Mouse (Mus musculus) midbrain, embryonic 16.5 days (tissue): ENCODE results near the gene Slc29a2. TPM values are rescaled to one million over a fixed set of nuclear protein-coding genes. Genes with fewer than 3 reads are reported as not detected.

Experiments
- ATAC-seq: fragments of 200-750 bp; cut with Nextera tagmentation; 2 replicates; pipeline ENCODE4 v1.8.0; 2017; ENCODE audit warnings: moderate TSS enrichment
- H3K27ac ChIP-seq: fragments of 300-500 bp; sonication (generic); 2 replicates; pipeline ENCODE4 v1.5.1; 2014; ENCODE audit warnings: mild to moderate bottlenecking, low read length, mixed read lengths
- H3K27me3 ChIP-seq: fragments of 300-500 bp; sonication (generic); 2 replicates; pipeline ENCODE4 v1.6.1; 2014; ENCODE audit warnings: low read depth, low read length, mixed read lengths; ENCODE audit not compliant: control insufficient read depth, insufficient read depth
- H3K36me3 ChIP-seq: fragments of 300-500 bp; sonication (generic); 2 replicates; pipeline ENCODE4 v1.6.1; 2014; ENCODE audit warnings: mild to moderate bottlenecking, low read length, moderate library complexity, mixed read lengths; ENCODE audit not compliant: control insufficient read depth, insufficient read depth
- H3K4me1 ChIP-seq: fragments of 300-500 bp; sonication (generic); 2 replicates; pipeline ENCODE4 v1.6.1; 2014; ENCODE audit warnings: mild to moderate bottlenecking, low read length, mixed read lengths; ENCODE audit not compliant: control insufficient read depth, insufficient read depth
- H3K4me2 ChIP-seq: fragments of 300-500 bp; sonication (generic); 2 replicates; pipeline ENCODE4 v1.6.1; 2014; ENCODE audit warnings: mild to moderate bottlenecking, low read length, mixed read lengths
- H3K4me3 ChIP-seq: fragments of 300-500 bp; sonication (generic); 2 replicates; pipeline ENCODE4 v1.5.1; 2014; ENCODE audit warnings: low read depth, mild to moderate bottlenecking, low read length, moderate library complexity, mixed read lengths
- H3K9ac ChIP-seq: fragments of 300-500 bp; sonication (generic); 2 replicates; pipeline ENCODE4 v1.6.1; 2014; ENCODE audit warnings: low read depth, low read length, mixed read lengths
- H3K9me3 ChIP-seq: fragments of 300-500 bp; sonication (generic); replicated peaks from 2 replicates; pipeline ENCODE4 v1.6.1; 2014; ENCODE audit warnings: mild to moderate bottlenecking, low read length, mixed read lengths; ENCODE audit not compliant: control insufficient read depth, poor library complexity, severe bottlenecking
- WGBS: fragments of 180-500 bp; shearing (Covaris S2); extraction: QIAGEN DNeasy Blood & Tissue Kit; methylation state at CpG from one replicate; pipeline ENCODE4 v1.1.7; 2014; 5-methylcytosine and 5-hydroxymethylcytosine counted together
- polyA plus RNA-seq: library from polyadenylated mRNA; unstranded; fragments of >200 nt; fragmentation: Nextera tagmentation; extraction: Ambion mirVana; gene quantifications from 2 replicates; pipeline ENCODE4 v1.2.1, GENCODE M21; 2015

Gene Slc29a2
- polyA plus RNA-seq, 1 experiment from 2014 or later: 16.0 TPM

DNA sequence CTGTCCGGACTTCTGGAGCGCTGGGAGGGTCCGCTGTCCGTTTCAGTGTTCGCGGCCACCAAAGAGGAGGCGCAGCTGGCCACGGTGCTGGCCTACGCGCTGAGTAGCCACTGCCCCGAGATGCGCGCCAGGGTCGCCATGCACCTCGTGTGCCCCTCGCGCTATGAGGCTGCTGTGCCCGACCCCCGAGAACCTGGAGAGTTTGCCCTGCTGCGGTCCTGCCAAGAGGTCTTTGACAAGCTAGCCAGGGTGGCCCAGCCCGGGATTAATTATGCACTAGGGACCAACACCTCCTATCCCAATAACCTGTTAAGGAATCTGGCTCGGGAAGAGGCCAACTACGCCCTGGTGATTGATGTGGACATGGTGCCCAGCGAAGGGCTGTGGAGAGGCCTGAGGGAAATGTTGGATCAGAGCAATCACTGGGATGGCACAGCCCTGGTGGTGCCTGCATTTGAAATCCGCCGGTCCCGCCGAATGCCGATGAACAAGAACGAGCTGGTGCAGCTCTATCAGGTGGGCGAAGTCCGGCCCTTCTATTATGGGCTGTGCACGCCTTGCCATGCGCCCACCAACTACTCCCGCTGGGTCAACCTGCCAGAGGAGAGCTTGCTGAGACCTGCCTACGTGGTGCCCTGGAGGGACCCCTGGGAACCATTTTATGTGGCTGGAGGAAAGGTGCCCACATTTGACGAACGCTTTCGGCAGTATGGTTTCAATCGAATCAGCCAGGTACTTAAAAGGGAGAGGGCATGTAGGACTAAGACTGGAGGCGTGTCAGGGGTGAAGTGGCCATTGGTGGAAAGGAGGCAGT is 15.8 kb downstream of the Slc29a2 start:
- Histone ChIP-seq H3K9ac (peak overlapping the region; percentile 95), H3K4me2 (peak overlapping the region; percentile 90), H3K27ac (peak overlapping the region; percentile 87), H3K9me3 (no peaks in the 10 kb centered on the region), H3K4me1 (peaks cover 27% of the 10 kb centered on the region), H3K4me3 (peak overlapping the region; percentile 70), H3K27me3 (no peaks in the 10 kb centered on the region), H3K36me3 (no peaks in the 10 kb centered on the region; the same call in 1 of the 2 replicates)
- peak; percentile 36 for ATAC-seq
- WGBS: 11% methylated on average over 41 of the region's 41 CpGs

- Histone ChIP-seq H3K4me1 (peaks cover 27% of the 10 kb centered on the region), H3K27ac (peak within 1 kb of the TSS; percentile 51), H3K4me3 (peak within 1 kb of the TSS; percentile 70), H3K27me3 (no peaks in the 10 kb centered on the region), H3K9ac (peak within 1 kb of the TSS; percentile 78), H3K4me2 (peak within 1 kb of the TSS; percentile 90), H3K36me3 (no peaks in the 10 kb centered on the region; the same call in 1 of the 2 replicates), H3K9me3 (no peaks in the 10 kb centered on the region)
- peak; percentile 59 for ATAC-seq
- WGBS: 7% methylated on average over 40 of the region's 40 CpGs
These were observed 17.3 kb downstream of the Slc29a2 start, which contains the start of gene Brms1 for GRCm38 (mm10) chr19:5040862-5041523. Gene Brms1 (plus strand): TSS chr19:5041354.

- 3% methylated on average over 16 of the region's 16 CpGs for WGBS
- ATAC-seq: peak; percentile 0; the same call in 1 of the 2 replicates
These were observed 17.9 kb downstream of the Slc29a2 start for GRCm38 (mm10) chr19:5041588-5041987.

GRCm38 (mm10) chr19:5045531-5045930 is 21.9 kb downstream of the Slc29a2 start:
- WGBS: 84% methylated on average over 4 of the region's 4 CpGs
- Histone ChIP-seq H3K9me3 (no peaks in the 10 kb centered on the region), H3K4me1 (peaks cover 19% of the 10 kb centered on the region), H3K4me2 (no peak overlapping the region), H3K27ac (no peak overlapping the region), H3K27me3 (peaks cover under 1% of the 10 kb centered on the region; the same call in 1 of the 2 replicates), H3K4me3 (no peak overlapping the region), H3K9ac (no peak overlapping the region), H3K36me3 (no peaks in the 10 kb centered on the region; the same call in none of the 2 replicates)
- ATAC-seq: no peak

More at GRCm38 (mm10) chr19:5041588-5041987, 17.9 kb downstream of the Slc29a2 start:
- Histone ChIP-seq H3K4me1 (peaks cover 27% of the 10 kb centered on the region), H3K9me3 (no peaks in the 10 kb centered on the region), H3K27me3 (no peaks in the 10 kb centered on the region), H3K4me2 (peak overlapping the region; percentile 90), H3K9ac (peak overlapping the region; percentile 78), H3K4me3 (peak overlapping the region; percentile 70), H3K27ac (peak overlapping the region; percentile 51), H3K36me3 (no peaks in the 10 kb centered on the region; the same call in 1 of the 2 replicates)

- no peak overlapping the region for H3K27ac ChIP-seq
- peaks cover 10% of the 10 kb centered on the region for H3K4me1 ChIP-seq
- no peak overlapping the region for H3K4me3 ChIP-seq
- no peak overlapping the region for H3K9ac ChIP-seq
- H3K9me3 ChIP-seq: no peaks in the 10 kb centered on the region
- no peak overlapping the region for H3K4me2 ChIP-seq
- H3K36me3 ChIP-seq: no peaks in the 10 kb centered on the region; the same call in 1 of the 2 replicates
- WGBS: 84% methylated on average over 14 of the region's 14 CpGs
- peaks cover 29% of the 10 kb centered on the region for H3K27me3 ChIP-seq
- ATAC-seq: no peak
These were observed 24.7 kb downstream of the Slc29a2 start for GRCm38 (mm10) chr19:5048138-5049056.

DNA sequence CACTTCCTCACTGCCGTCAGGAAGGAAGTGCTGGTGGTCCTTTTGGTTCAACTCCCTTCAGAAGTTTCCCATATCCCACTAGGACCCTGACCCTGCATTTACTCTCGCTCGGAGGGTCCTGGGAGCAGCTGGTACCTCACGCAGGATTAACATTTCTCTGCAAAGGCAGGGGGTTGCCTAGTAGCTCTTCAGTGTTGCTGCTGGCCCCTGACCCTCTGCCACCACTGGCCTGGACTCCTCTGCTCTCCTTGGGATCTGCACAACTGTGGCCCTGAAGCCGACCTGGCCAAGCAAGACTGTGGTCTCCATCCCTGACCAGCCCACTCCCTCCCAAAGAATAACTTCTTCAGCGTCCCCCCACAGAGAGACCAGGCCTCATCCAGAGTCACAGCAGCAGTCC is 25.7 kb downstream of the Slc29a2 start:
- Histone ChIP-seq H3K36me3 (no peaks in the 10 kb centered on the region; the same call in 1 of the 2 replicates), H3K9ac (no peak overlapping the region), H3K27me3 (peaks cover 33% of the 10 kb centered on the region), H3K4me2 (no peak overlapping the region), H3K4me3 (no peak overlapping the region), H3K9me3 (no peaks in the 10 kb centered on the region), H3K4me1 (peaks cover 10% of the 10 kb centered on the region), H3K27ac (no peak overlapping the region)
- ATAC-seq: no peak
- 51% methylated on average over 6 of the region's 6 CpGs for WGBS

GRCm38 (mm10) chr19:5050047-5050905 is 26.6 kb downstream of the Slc29a2 start, which contains the start of gene Rin1:
Gene Rin1 (plus strand): TSS chr19:5050481.
- peak within 1 kb of the TSS; percentile 36; the same call in 1 of the 2 replicates for H3K9ac ChIP-seq
- peaks cover 10% of the 10 kb centered on the region for H3K4me1 ChIP-seq
- no peak within 1 kb of the TSS for H3K4me3 ChIP-seq
- H3K9me3 ChIP-seq: no peaks in the 10 kb centered on the region
- peaks cover 35% of the 10 kb centered on the region for H3K27me3 ChIP-seq
- 18% methylated on average over 13 of the region's 14 CpGs for WGBS
- H3K27ac ChIP-seq: no peak within 1 kb of the TSS
- peak; percentile 60 for ATAC-seq
- peak within 1 kb of the TSS; percentile 12; the same call in 1 of the 2 replicates for H3K4me2 ChIP-seq
- H3K36me3 ChIP-seq: no peaks in the 10 kb centered on the region; the same call in 1 of the 2 replicates
